Mouse (Mus musculus): ENCODE results near the gene Plekhg4. TPM values are rescaled to one million over a fixed set of nuclear protein-coding genes. Genes with fewer than 3 reads are reported as not detected.
A peak's percentile ranks its signal among the peaks of the same experiment; 100 is the strongest.

The Plekhg4 gene
- polyA plus RNA-seq, 1 experiment from 2014 or later: not detected

- no peak for ATAC-seq (ENCODE audit: insufficient number of reproducible peaks, low FRiP score)
- H3K27ac ChIP-seq (ENCODE audit: poor library complexity, severe bottlenecking): no peak overlapping the region
These were observed 30.4 kb downstream of the Plekhg4 start for GRCm38 (mm10) chr8:105403467-105403866.

GRCm38 (mm10) chr8:105404496-105404895 is 31.4 kb downstream of the Plekhg4 start:
- Histone ChIP-seq H3K9ac (no peak overlapping the region), H3K4me2 (no peak overlapping the region), H3K27me3 (replicated peaks) (no peaks in the 10 kb centered on the region), H3K36me3 (no peaks in the 10 kb centered on the region), H3K4me1 (replicated peaks) (no peaks in the 10 kb centered on the region), H3K4me3 (no peak overlapping the region), H3K27ac (ENCODE audit: poor library complexity, severe bottlenecking) (no peak overlapping the region), H3K9me3 (replicated peaks) (0 out of 2 replicates have a peak, but pooled peaks cover 6% of the 10 kb centered on the region)
- ATAC-seq (ENCODE audit: insufficient number of reproducible peaks, low FRiP score): no peak
- 70% methylated on average over 1 of the region's 1 CpGs for WGBS

More at GRCm38 (mm10) chr8:105403467-105403866, 30.4 kb downstream of the Plekhg4 start:
- Histone ChIP-seq H3K36me3 (no peaks in the 10 kb centered on the region), H3K4me3 (no peak overlapping the region), H3K4me2 (no peak overlapping the region), H3K27me3 (replicated peaks) (no peaks in the 10 kb centered on the region), H3K4me1 (replicated peaks) (no peaks in the 10 kb centered on the region), H3K9me3 (replicated peaks) (0 out of 2 replicates have a peak, but pooled peaks cover 6% of the 10 kb centered on the region), H3K9ac (no peak overlapping the region)
- WGBS: 87% methylated on average over 8 of the region's 8 CpGs

- no peaks in the 10 kb centered on the region for H3K4me1 ChIP-seq (replicated peaks)
- no peak overlapping the region for H3K4me3 ChIP-seq
- H3K9ac ChIP-seq: no peak overlapping the region
- no peaks in the 10 kb centered on the region for H3K9me3 ChIP-seq (replicated peaks)
- H3K36me3 ChIP-seq: no peaks in the 10 kb centered on the region
- peaks cover 5% of the 10 kb centered on the region; the same call in 1 of the 2 replicates for H3K27me3 ChIP-seq (replicated peaks)
- no peak overlapping the region for H3K4me2 ChIP-seq
- WGBS: 81% methylated on average over 10 of the region's 10 CpGs
- no peak overlapping the region for H3K27ac ChIP-seq (ENCODE audit: poor library complexity, severe bottlenecking)
- ATAC-seq (ENCODE audit: insufficient number of reproducible peaks, low FRiP score): no peak
These were observed 33.3 kb downstream of the Plekhg4 start for GRCm38 (mm10) chr8:105406416-105406815.

GRCm38 (mm10) chr8:105408331-105408730 is 35.3 kb downstream of the Plekhg4 start:
- H3K9ac ChIP-seq: no peak overlapping the region
- no peak overlapping the region for H3K4me2 ChIP-seq
- H3K27me3 ChIP-seq (replicated peaks): peaks cover 19% of the 10 kb centered on the region
- ATAC-seq (ENCODE audit: insufficient number of reproducible peaks, low FRiP score): no peak
- H3K4me3 ChIP-seq: no peak overlapping the region
- 52% methylated on average over 7 of the region's 7 CpGs for WGBS
- no peak overlapping the region for H3K27ac ChIP-seq (ENCODE audit: poor library complexity, severe bottlenecking)
- H3K36me3 ChIP-seq: no peaks in the 10 kb centered on the region
- H3K9me3 ChIP-seq (replicated peaks): no peaks in the 10 kb centered on the region
- peaks cover 2% of the 10 kb centered on the region for H3K4me1 ChIP-seq (replicated peaks)

GRCm38 (mm10) chr8:105409947-105410346 is 36.9 kb downstream of the Plekhg4 start:
- no peak overlapping the region for H3K4me2 ChIP-seq
- peaks cover 35% of the 10 kb centered on the region for H3K27me3 ChIP-seq (replicated peaks)
- H3K9ac ChIP-seq: no peak overlapping the region
- no peak overlapping the region for H3K27ac ChIP-seq (ENCODE audit: poor library complexity, severe bottlenecking)
- WGBS: 93% methylated on average over 6 of the region's 6 CpGs
- ATAC-seq (ENCODE audit: insufficient number of reproducible peaks, low FRiP score): no peak
- peaks cover 7% of the 10 kb centered on the region for H3K4me1 ChIP-seq (replicated peaks)
- no peak overlapping the region for H3K4me3 ChIP-seq
- H3K36me3 ChIP-seq: no peaks in the 10 kb centered on the region
- H3K9me3 ChIP-seq (replicated peaks): no peaks in the 10 kb centered on the region

- Histone ChIP-seq H3K4me3 (peak within 1 kb of the TSS; percentile 38), H3K27ac (ENCODE audit: poor library complexity, severe bottlenecking) (no peak within 1 kb of the TSS), H3K9me3 (replicated peaks) (no peaks in the 10 kb centered on the region), H3K4me1 (replicated peaks) (peaks cover 7% of the 10 kb centered on the region), H3K27me3 (replicated peaks) (peaks cover 38% of the 10 kb centered on the region), H3K36me3 (no peaks in the 10 kb centered on the region), H3K4me2 (peak within 1 kb of the TSS; percentile 67), H3K9ac (no peak within 1 kb of the TSS)
- no peak for ATAC-seq (ENCODE audit: insufficient number of reproducible peaks, low FRiP score)
- 1% methylated on average over 34 of the region's 34 CpGs for WGBS
These were observed 40.3 kb downstream of the Plekhg4 start, which contains the start of the genes Kctd19 and Lrrc36 for GRCm38 (mm10) chr8:105413391-105413790. Gene Kctd19 (minus strand): TSS chr8:105413502. Gene Lrrc36 (plus strand): TSS chr8:105413571.

GRCm38 (mm10) chr8:105418992-105419391 is 45.9 kb downstream of the Plekhg4 start:
- no peak overlapping the region for H3K9ac ChIP-seq
- WGBS: 73% methylated on average over 2 of the region's 2 CpGs
- no peak overlapping the region for H3K4me3 ChIP-seq
- H3K36me3 ChIP-seq: no peaks in the 10 kb centered on the region
- no peaks in the 10 kb centered on the region for H3K4me1 ChIP-seq (replicated peaks)
- H3K9me3 ChIP-seq (replicated peaks): no peaks in the 10 kb centered on the region
- ATAC-seq (ENCODE audit: insufficient number of reproducible peaks, low FRiP score): no peak
- H3K27me3 ChIP-seq (replicated peaks): peaks cover 15% of the 10 kb centered on the region
- no peak overlapping the region for H3K27ac ChIP-seq (ENCODE audit: poor library complexity, severe bottlenecking)
- no peak overlapping the region for H3K4me2 ChIP-seq

GRCm38 (mm10) chr8:105419800-105420199 is 46.7 kb downstream of the Plekhg4 start:
- H3K4me1 ChIP-seq (replicated peaks): no peaks in the 10 kb centered on the region
- H3K27ac ChIP-seq (ENCODE audit: poor library complexity, severe bottlenecking): no peak overlapping the region
- peaks cover 7% of the 10 kb centered on the region for H3K27me3 ChIP-seq (replicated peaks)
- no peak overlapping the region for H3K4me3 ChIP-seq
- H3K4me2 ChIP-seq: no peak overlapping the region
- ATAC-seq (ENCODE audit: insufficient number of reproducible peaks, low FRiP score): no peak
- no peaks in the 10 kb centered on the region for H3K36me3 ChIP-seq
- WGBS: 88% methylated on average over 4 of the region's 4 CpGs
- H3K9me3 ChIP-seq (replicated peaks): no peaks in the 10 kb centered on the region
- H3K9ac ChIP-seq: no peak overlapping the region

GRCm38 (mm10) chr8:105422006-105422405 is 48.9 kb downstream of the Plekhg4 start:
- Histone ChIP-seq H3K4me1 (replicated peaks) (no peaks in the 10 kb centered on the region), H3K27me3 (replicated peaks) (0 out of 2 replicates have a peak, but pooled peaks cover 3% of the 10 kb centered on the region), H3K4me2 (no peak overlapping the region), H3K4me3 (no peak overlapping the region), H3K27ac (ENCODE audit: poor library complexity, severe bottlenecking) (no peak overlapping the region), H3K9ac (no peak overlapping the region), H3K36me3 (no peaks in the 10 kb centered on the region), H3K9me3 (replicated peaks) (no peaks in the 10 kb centered on the region)
- 54% methylated on average over 1 of the region's 1 CpGs for WGBS
- ATAC-seq (ENCODE audit: insufficient number of reproducible peaks, low FRiP score): no peak

- no peaks in the 10 kb centered on the region for H3K36me3 ChIP-seq
- H3K9me3 ChIP-seq (replicated peaks): no peaks in the 10 kb centered on the region
- H3K4me2 ChIP-seq: no peak overlapping the region
- H3K4me3 ChIP-seq: no peak overlapping the region
- H3K4me1 ChIP-seq (replicated peaks): no peaks in the 10 kb centered on the region
- 0 out of 2 replicates have a peak, but pooled peaks cover 3% of the 10 kb centered on the region for H3K27me3 ChIP-seq (replicated peaks)
- H3K27ac ChIP-seq (ENCODE audit: poor library complexity, severe bottlenecking): no peak overlapping the region
- no peak for ATAC-seq (ENCODE audit: insufficient number of reproducible peaks, low FRiP score)
- 66% methylated on average over 6 of the region's 6 CpGs for WGBS
- no peak overlapping the region for H3K9ac ChIP-seq
These were observed 53.8 kb downstream of the Plekhg4 start for GRCm38 (mm10) chr8:105426878-105427277.

- H3K4me2 ChIP-seq: no peak overlapping the region
- no peak overlapping the region for H3K27ac ChIP-seq (ENCODE audit: poor library complexity, severe bottlenecking)
- no peaks in the 10 kb centered on the region for H3K27me3 ChIP-seq (replicated peaks)
- WGBS: 62% methylated on average over 7 of the region's 7 CpGs
- no peaks in the 10 kb centered on the region for H3K4me1 ChIP-seq (replicated peaks)
- H3K9ac ChIP-seq: no peak overlapping the region
- no peak overlapping the region for H3K4me3 ChIP-seq
- ATAC-seq (ENCODE audit: insufficient number of reproducible peaks, low FRiP score): no peak
- no peaks in the 10 kb centered on the region for H3K36me3 ChIP-seq
- H3K9me3 ChIP-seq (replicated peaks): no peaks in the 10 kb centered on the region
These were observed 58.9 kb downstream of the Plekhg4 start for GRCm38 (mm10) chr8:105431743-105432515.
